Mouse (Mus musculus): ENCODE measurements at regions not wholly inside any gene's neighbourhood (a gene's known extent, or its start where the extent isn't known, plus 50 kb on each side); places are given as distances from the start of the nearest gene placed in this dataset.

- peak in 1 of 2 experiments; percentile 24 for DNase-seq (ENCODE audit: low spot score in 2 of 2)
- intact Hi-C loops (cut with DNase I): loop anchor here (1.0 to 5.0 kb wide), 2 partner anchors 690 to 708 kb away; partner anchors contain the start of gene Klf4
Measured at GRCm38 (mm10) chr4:56222023-56222776, 517.7 kb upstream of the Gm26657 start.

DNA sequence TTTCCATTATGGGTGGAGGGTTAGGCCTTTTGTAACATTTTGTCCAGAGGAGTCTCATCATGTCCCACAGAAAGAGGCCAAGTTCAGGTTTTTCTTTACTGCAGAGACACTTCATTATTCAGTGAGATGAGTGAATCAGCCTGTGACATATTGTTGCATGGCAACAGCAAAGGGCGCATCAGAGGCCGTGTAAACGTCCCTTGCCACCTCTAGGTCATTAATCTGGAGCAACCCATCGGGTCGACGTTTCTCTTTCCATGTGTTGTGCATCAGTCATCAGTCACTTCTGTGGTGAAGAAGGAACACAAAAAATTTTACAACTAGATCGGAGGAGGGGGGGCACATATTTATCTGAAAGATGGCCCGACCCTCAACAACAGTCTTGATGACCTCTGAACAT lies 519.3 kb upstream of the Gm26657 start:
- no peak for DNase-seq (ENCODE audit: low spot score in 2 of 2)
- intact Hi-C loops (cut with DNase I): loop anchor here (5.0 kb wide), 1 partner anchor 688 kb away; the partner anchor contains the start of gene Klf4

- no peak for DNase-seq (ENCODE audit: low spot score in 2 of 2)
- intact Hi-C loops (cut with DNase I): no loop called here
Measured at GRCm38 (mm10) chr4:56209499-56209898, 530.4 kb upstream of the Gm26657 start.

- no peak for DNase-seq (ENCODE audit: low spot score in 2 of 2)
- intact Hi-C loops (cut with DNase I): no loop called here
Measured at GRCm38 (mm10) chr4:56207726-56208125, 532.1 kb upstream of the Gm26657 start.

- no peak for DNase-seq (ENCODE audit: low spot score in 2 of 2)
- intact Hi-C loops (cut with DNase I): no loop called here
Measured at GRCm38 (mm10) chr4:56205069-56205468, 534.8 kb upstream of the Gm26657 start.

DNA sequence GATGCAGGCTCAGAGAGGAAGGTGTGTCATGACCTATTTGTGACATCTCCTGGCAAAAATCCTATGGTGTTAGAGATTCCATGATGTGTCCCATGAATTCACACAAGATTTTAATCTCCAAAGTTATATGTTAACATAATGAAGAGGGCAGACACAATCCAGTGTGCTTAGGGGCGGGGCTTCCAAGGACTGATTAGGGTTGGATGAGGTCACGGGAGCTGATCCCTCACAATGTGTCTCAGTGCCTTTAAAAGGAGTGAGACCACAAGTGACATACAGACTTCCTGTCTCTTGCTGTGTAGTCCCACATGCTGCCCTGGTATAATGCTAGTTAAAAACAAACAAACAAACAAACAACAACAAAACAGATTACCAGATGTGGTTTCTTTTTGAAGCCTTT lies 546.5 kb upstream of the Gm26657 start:
- intact Hi-C loops (cut with DNase I): no loop called here
- DNase-seq (ENCODE audit: low spot score in 2 of 2): no peak

- peak in 1 of 2 experiments; percentile 37 for DNase-seq (ENCODE audit: low spot score in 2 of 2)
- intact Hi-C loops (cut with DNase I): no loop called here
Measured at GRCm38 (mm10) chr4:56192516-56192915, 547.4 kb upstream of the Gm26657 start.

- DNase-seq (ENCODE audit: low spot score in 2 of 2): no peak
- intact Hi-C loops (cut with DNase I): no loop called here
Measured at GRCm38 (mm10) chr4:56179566-56179965, 560.3 kb upstream of the Gm26657 start.

DNA sequence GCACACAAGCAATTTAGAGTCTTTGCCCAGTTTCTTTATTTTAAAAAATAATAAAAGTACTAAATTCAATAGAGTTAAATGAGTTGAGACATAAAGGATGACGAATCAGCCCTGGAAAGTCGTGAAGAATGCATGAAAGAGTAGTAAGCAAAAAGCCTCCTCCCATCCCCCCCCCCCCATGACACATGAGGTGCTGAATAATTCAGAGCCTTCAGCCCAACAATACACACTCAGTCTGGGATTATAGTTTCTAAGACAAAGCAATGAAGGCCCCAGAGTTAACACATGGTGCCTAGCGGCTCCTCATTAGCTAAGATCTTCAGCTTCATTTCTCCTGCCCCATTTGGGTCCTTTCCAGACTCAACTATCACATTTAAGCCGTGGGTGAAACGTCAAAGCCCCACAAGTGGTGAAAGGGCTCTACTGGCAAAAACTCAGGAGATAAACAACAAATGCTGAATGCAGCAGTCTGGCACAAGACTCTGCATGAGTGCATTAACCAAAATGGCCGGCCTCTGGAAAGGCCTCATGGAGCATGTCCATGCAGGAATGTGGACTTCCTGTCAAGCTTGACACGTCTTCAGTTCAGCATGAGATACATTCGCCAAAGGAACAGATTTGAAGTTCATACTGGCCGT lies 560.9 kb upstream of the Gm26657 start:
- no peak for DNase-seq (ENCODE audit: low spot score in 2 of 2)
- intact Hi-C loops (cut with DNase I): no loop called here

DNA sequence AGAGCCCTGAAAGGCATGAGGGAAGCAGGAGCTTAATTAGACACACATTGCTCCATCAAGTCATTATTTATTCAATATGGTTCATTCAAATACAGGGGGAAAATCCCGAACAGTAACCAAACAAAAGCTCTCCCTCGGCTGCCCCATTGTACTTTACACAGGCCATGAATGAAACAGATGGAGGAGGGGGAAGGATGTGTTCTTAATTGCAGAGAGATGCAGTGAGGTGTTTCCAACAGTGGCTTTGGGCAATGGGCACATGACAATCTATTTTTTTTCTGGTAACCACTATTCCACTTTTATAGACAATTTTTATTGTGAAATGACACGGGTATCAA lies 578.6 kb upstream of the Gm26657 start:
- intact Hi-C loops (cut with DNase I): no loop called here

GRCm38 (mm10) chr4:56160551-56161256 lies 579.2 kb upstream of the Gm26657 start:
- intact Hi-C loops (cut with DNase I): no loop called here
- peak in 1 of 2 experiments; percentile 11 for DNase-seq (ENCODE audit: low spot score in 2 of 2)

More for the DNA sequence above, 578.6 kb upstream of the Gm26657 start:
- DNase-seq (ENCODE audit: low spot score in 2 of 2): no peak

DNA sequence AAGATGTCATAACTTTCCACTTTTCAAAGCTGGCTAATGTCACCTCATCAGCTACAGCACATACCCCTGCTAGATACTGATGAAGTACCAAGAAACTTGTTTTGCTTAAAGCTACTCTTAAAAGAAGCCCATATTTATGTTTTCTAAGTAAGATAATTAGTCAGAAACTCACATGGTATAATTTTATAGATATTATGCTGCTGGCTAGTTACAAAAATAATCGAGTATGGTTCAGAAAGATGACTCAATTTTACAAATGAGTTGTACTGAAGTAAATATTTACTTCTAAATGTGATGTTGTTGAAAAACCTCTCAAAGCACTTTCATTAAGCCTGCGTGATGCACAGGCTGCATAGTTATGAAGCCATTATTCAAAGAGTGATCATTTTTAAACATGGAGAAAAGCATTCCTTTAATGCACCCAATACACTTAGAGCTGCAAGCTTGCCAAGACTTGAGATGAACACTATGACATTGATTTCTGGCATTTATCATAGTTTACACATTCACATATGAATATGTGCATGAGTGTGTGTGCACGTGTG lies 582.3 kb upstream of the Gm26657 start:
- intact Hi-C loops (cut with DNase I): no loop called here
- DNase-seq (ENCODE audit: low spot score in 2 of 2): no peak

DNA sequence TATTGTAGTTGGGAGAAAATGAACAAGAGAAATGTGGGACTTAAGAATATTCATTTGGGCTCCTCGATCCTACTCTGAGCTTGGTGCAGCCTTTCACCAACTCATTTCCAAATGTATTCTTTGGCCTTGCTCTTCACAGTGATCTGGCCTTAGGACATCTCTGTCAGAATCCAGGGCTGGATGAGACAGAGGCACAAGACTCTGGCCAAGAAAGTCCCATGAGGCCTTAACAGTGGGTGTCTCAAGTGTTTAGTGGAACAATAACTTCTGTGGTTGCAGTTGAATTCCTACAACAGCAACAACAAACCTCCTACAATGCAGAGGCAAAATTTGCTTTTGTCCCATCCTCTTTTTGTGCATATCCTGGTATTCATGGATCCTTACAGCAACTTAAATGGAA lies 589.2 kb upstream of the Gm26657 start:
- intact Hi-C loops (cut with DNase I): no loop called here
- no peak for DNase-seq (ENCODE audit: low spot score in 2 of 2)

DNA sequence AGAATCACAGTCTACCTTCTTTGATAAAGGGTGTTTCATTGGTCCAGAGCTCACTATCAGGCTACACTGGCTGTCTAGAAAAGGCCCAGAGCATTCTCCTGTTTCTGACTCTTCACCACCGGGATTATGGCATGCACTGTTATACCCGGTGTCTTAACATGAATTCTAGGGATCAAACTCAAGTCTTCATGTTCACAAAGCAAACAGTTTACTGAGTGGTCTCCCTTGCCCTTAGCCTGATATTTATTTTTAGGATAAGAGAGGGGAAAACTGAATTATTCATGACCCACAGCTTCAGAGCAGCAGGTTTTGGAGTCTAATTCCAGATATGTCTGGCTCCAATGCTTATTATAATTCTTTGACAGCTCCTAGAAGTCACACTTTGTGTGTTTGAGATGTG lies 596.0 kb upstream of the Gm26657 start:
- intact Hi-C loops (cut with DNase I): no loop called here

DNA sequence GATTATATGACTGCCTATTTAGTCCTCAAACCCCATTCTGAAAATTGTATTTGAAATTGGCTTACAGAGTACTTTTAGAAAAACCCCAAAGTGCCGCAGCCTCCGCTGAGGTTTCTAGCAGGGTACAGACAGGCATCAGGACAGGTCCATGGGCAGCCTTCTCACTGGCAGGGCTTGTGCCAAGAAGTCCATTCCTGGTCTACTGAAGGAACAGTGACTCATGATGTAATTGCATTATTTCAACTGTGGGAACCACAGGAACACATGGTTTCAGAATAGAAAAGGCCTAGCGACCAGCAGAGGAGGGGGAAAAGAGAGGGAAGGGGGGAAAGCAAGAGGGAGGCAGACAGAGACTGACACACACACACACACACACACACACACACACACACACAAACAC lies 603.0 kb upstream of the Gm26657 start:
- DNase-seq (ENCODE audit: low spot score in 2 of 2): no peak
- intact Hi-C loops (cut with DNase I): no loop called here

More for the DNA sequence above, 596.0 kb upstream of the Gm26657 start:
- DNase-seq (ENCODE audit: low spot score in 2 of 2): no peak

DNA sequence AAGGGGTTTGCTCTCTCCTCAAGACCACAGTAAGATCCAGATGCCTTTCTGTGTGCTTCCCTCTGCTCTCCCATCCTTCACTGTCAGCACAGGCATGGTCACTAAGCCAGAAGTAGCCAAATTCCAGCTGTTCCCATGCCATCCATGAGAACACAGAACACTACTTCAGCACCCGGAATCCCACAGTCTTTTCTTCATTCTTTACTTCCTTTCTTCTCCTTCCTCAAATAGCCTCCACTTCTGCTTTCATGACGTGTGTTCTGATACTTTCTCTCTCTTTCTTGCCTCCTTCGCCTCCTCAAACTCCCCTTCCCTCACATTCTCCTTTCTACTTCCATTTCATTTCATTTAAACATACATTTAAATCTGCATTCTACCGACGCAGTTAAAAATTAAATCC lies 602.1 kb upstream of the Klf4 start:
- intact Hi-C loops (cut with DNase I): no loop called here
- DNase-seq (ENCODE audit: low spot score in 2 of 2): no peak

GRCm38 (mm10) chr4:56127730-56128482 lies 595.6 kb upstream of the Klf4 start:
- no peak for DNase-seq (ENCODE audit: low spot score in 2 of 2)
- intact Hi-C loops (cut with DNase I): no loop called here

DNA sequence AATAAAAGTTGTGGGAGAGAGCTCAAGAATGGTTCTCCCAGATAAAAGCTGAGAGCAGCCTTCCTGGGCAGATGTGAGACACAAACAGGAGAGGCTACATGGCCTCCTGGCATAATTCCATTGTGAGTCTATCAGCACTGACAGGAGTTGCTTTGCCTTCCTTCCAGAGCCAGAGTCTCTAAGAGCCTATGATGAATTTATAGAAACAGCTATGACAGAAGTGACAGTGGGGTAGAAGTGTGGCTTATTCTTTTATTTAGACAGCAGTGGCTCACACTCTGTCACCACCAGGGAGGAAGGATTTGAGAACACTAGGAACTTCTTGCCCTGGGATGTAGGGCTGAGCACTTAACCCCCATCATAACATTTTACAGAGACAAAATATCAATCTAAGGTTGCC lies 592.2 kb upstream of the Klf4 start:
- DNase-seq (ENCODE audit: low spot score in 2 of 2): no peak
- intact Hi-C loops (cut with DNase I): no loop called here

DNA sequence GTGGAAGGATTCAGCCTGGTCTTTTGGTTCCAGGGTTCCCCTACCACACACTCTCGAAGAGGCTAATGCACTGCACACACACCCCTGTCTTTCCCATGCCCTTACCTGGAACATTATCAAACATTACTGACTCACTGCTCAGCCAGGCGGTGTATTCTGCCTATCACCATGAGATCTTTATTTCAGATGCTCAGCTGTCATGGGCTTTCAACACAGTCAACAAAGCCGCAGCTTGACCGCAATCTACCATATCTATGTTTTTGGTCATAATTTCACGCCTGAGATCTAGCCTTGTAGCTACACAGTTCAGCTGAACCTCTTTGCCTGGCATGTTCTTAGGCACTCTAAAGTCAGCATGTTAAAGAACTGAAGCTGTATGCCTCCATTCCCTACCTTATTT lies 589.9 kb upstream of the Klf4 start:
- intact Hi-C loops (cut with DNase I): no loop called here
- no peak for DNase-seq (ENCODE audit: low spot score in 2 of 2)

GRCm38 (mm10) chr4:56121664-56122063 lies 589.4 kb upstream of the Klf4 start:
- intact Hi-C loops (cut with DNase I): no loop called here
- no peak for DNase-seq (ENCODE audit: low spot score in 2 of 2)
